Mouse (Mus musculus) common myeloid progenitor, adult 5-6 weeks (primary cell): ENCODE measurements around the gene Deup1. TPM values are rescaled to one million over a fixed set of nuclear protein-coding genes. Genes with fewer than 3 reads are reported as not detected.
A peak's percentile ranks its signal among the peaks of the same experiment; 100 is the strongest.
"Not testable (repeated sequence)": the region's sequence is repeated elsewhere in the genome, so short reads cannot be mapped to it uniquely, and the experiment has no call there.

ENCODE experiments used
- ATAC-seq: replicated peaks from 2 replicates; pipeline ENCODE4 v1.8.0; 2016; ENCODE audit warnings: low read depth, mild to moderate bottlenecking, moderate TSS enrichment, inconsistent platforms; ENCODE audit not compliant: poor library complexity, severe bottlenecking
- total RNA-seq: library from RNA; stranded (forward); fragments of 200-1000, 187-1606 nt; gene quantifications from 2 replicates; pipeline ENCODE4 v1.2.3, GENCODE M21; 2017

Gene Deup1
- total RNA-seq, 1 experiment from 2014 or later: not detected

- ATAC-seq: no peak
Observed at GRCm38 (mm10) chr9:15596598-15596997, 31.1 kb downstream of the Deup1 start.

GRCm38 (mm10) chr9:15594148-15594547, 33.6 kb downstream of the Deup1 start:
- no peak for ATAC-seq

- peak; percentile 47; the same call in 1 of the 2 replicates for ATAC-seq
Observed at GRCm38 (mm10) chr9:15587157-15587854, 40.4 kb downstream of the Deup1 start.

- ATAC-seq: no peak
Observed at GRCm38 (mm10) chr9:15585956-15586355, 41.8 kb downstream of the Deup1 start.

- no peak for ATAC-seq
Observed at GRCm38 (mm10) chr9:15584209-15584608, 43.5 kb downstream of the Deup1 start.

GRCm38 (mm10) chr9:15582026-15582425, 45.7 kb downstream of the Deup1 start:
- no peak for ATAC-seq

GRCm38 (mm10) chr9:15580176-15580575, 47.6 kb downstream of the Deup1 start:
- ATAC-seq: no peak

- ATAC-seq: no peak
Observed at GRCm38 (mm10) chr9:15578946-15579345, 48.8 kb downstream of the Deup1 start.

GRCm38 (mm10) chr9:15578427-15578826, 49.3 kb downstream of the Deup1 start:
- ATAC-seq: no peak

- ATAC-seq: no peak
Observed at GRCm38 (mm10) chr9:15574750-15575454, 52.8 kb downstream of the Deup1 start.

GRCm38 (mm10) chr9:15562353-15562752, 65.4 kb downstream of the Deup1 start:
- no peak for ATAC-seq

- ATAC-seq: no peak
Observed at GRCm38 (mm10) chr9:15560451-15560850, 67.3 kb downstream of the Deup1 start.

- ATAC-seq: no peak
Observed at GRCm38 (mm10) chr9:15553322-15553721, 74.4 kb downstream of the Deup1 start.

GRCm38 (mm10) chr9:15551933-15552851, 75.5 kb downstream of the Deup1 start:
- ATAC-seq: no peak

- not testable (repeated sequence) for ATAC-seq
Observed at GRCm38 (mm10) chr9:15551073-15551472, 76.7 kb downstream of the Deup1 start.

GRCm38 (mm10) chr9:15550461-15550961, 77.2 kb downstream of the Deup1 start:
- 0 out of 2 replicates have a peak, but pooled peaks have one; percentile 36 for ATAC-seq

- peak; percentile 76 for ATAC-seq
Observed at GRCm38 (mm10) chr9:15541735-15542354, 85.9 kb downstream of the Deup1 start.

- peak; percentile 45 for ATAC-seq
Observed at GRCm38 (mm10) chr9:15538979-15539533, 88.7 kb downstream of the Deup1 start.

- ATAC-seq: no peak
Observed at GRCm38 (mm10) chr9:15537455-15538048, 90.2 kb downstream of the Deup1 start.
